Mouse (Mus musculus): Measurements from ENCODE around the gene Golt1a.

DNA sequence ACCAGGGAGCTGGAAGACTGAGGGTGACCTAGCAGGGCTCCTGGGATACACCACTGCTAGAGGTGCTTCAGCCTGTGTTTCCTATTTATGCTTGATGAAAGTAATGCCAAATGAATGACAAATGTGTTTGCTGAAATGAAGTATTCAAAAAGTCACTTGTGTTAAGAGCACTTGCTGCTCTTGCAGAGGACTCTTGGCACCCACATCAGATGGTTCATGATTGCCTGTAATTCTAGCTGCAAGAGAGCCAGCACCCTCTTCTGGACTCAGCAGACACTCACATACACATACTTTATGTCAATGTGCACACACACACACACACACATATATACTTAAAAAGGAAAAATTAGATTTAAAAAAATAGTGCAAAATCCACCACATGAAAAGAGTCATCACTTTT lies 17.0 kb upstream of the Golt1a start:
- TF ChIP-seq FLI1 (IDR thresholded peaks at IDR 0.05; ENCODE audit: low read length) (no peak), GATA1 (IDR thresholded peaks at IDR 0.05; ENCODE audit: borderline replicate concordance, low read length) (no peak)
